Mouse (Mus musculus) spleen, adult 12 weeks (tissue): Measurements from ENCODE around the gene Slc45a1.
"Not testable (repeated sequence)": the region's sequence is repeated elsewhere in the genome, so short reads cannot be mapped to it uniquely, and the experiment has no call there.

ENCODE experiments used
- DNase-seq: peaks from one replicate; pipeline ENCODE4 v3.0.0; 2022; ENCODE audit warnings: low spot score

Gene Slc45a1

DNA sequence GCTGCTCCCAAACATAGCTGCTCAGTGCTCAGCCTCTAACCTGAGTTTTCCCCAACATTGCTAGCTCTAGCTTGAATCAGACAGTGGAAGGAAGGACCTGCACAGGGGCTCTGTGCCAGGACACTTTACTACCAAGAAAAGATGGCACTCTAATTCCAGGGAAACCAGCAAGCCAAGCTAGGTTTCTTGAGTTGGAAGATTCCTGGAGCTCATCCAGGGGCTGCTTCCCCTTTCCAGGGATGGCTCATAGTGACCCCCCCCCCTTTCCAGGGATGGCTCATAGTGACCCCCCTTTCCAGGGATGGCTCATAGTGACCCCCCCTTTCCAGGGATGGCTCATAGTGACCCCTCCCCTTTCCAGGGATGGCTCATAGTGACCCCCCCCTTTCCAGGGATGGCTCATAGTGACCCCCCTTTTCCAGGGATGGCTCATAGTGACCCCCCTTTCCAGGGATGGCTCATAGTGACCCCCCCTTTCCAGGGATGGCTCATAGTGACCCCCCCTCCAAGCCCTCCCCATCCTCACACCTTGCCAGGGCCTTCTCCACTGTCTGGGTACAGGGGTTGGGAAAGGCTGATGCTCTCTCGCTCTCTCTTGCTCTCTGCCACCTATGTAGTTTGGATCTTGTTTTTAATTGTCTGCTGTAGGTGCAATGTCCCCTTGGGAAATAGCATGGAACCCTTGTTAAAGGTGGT is 48.5 kb downstream of the Slc45a1 start:
- DNase-seq, result no peak

DNA sequence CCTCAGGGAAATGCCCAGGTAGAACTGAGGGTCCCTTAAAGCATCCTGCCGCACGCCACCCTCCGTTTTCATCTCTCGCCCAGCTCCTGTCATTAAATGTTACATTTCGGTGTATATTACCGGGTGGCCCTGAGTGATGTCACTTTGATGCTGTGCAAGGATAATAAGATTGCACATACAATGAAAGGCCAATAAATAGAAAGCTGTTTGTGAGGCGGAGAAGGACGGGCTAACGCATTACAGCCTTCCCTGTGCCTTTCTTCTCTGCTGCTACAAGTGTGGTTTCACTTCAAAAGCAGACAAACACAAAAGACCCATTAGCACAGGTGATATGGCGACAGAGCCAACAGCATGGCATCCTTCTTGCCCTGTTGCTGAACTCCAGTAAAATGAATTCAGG is 50.5 kb downstream of the Slc45a1 start:
- no peak for DNase-seq

DNA sequence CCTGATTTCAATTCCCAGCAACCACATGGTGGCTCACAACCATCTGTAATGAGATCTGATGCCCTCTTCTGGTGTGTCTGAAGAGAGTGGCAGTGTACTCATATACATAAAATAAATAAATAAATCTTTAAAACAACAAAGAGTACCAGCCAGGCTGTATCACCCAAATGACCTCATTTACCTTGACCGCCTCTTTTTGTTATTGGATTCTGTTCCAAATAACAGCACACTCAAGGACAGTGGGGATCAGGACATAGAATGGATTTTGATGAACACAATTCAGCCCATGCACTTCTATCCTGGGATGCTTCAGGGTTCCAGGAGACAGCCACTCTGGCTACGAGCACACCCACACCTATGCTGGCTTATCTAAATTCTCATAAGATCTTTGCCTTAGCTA is 51.5 kb downstream of the Slc45a1 start:
- DNase-seq, result not testable (repeated sequence)

DNA sequence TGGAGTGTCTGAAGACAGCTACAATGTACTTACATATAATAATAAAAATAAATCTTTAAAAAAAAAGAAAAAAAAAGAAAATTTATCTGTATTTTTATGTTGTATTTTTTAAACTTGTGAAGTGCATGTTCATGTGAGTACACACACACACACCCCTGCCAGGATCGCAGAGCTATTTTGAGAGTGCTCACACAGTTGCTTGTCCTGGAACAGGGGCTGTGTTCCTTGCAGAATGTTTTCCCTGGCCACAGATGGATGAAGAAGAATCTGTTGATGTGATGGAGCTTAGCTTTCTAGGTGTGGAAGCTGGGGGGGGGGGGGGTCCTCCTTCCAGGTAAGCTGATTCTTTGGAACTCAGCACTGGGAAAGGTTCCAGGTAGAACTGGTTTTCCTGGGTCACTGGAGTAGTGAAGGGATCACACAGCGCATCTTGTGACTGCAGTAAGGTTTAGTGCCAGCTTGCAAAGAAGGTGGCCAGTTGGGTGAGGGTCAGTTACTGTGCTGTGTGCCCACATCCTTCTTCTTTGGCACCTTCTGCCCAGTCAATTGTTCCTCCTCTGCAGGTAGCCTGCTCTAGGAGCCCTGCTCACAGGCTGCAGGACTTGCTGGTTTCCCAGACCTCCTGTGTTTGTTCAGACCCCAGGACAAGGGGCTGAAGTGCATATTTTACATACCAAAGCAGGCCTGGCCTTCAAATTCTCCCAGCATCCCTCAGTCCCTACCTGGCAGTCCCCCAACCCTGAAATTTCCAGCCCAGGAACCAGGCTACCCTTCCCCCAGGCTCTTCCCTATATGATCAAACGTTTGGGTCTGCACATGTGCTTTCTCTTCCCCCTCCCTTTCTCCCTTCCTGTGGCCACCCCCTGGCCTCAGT is 52.6 kb downstream of the Slc45a1 start:
- no peak for DNase-seq

DNA sequence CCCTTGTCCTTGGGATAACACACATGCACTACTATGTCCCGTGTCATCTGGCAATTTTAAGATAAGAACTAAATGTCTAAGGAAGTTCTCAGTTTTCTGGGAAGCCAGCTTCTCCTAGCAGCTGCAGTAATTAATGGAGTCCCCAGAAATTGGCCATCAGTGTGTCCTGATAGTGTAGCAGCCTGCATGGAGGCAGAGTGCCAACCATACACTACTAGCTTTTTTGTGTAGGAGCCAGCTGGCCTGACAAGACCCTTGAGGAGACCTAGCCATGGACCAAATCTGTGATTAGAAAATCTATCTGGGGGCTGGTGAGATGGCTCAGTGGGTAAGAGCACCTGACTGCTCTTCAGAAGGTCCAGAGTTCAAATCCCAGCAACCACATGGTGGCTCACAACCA is 53.3 kb downstream of the Slc45a1 start:
- DNase-seq, result no peak

DNA sequence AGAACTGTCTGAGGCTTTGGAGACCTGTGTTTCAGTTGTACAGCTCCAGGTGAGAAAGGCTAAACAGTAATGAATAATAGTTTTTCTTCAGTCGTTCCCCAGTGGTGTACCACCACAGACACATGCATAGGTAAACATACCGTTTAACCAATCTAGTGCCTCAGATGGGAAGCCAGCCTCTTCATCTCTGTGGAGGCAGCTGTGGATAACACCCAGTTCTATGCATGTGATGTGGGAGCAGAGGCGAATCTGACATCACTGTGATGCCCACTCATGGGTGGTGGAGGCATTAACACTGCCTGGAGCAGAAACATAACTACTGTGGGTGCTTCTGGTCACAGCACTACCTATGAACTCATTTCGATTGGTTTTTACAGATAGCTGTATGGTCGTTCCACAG is 56.0 kb downstream of the Slc45a1 start:
- no peak for DNase-seq

DNA sequence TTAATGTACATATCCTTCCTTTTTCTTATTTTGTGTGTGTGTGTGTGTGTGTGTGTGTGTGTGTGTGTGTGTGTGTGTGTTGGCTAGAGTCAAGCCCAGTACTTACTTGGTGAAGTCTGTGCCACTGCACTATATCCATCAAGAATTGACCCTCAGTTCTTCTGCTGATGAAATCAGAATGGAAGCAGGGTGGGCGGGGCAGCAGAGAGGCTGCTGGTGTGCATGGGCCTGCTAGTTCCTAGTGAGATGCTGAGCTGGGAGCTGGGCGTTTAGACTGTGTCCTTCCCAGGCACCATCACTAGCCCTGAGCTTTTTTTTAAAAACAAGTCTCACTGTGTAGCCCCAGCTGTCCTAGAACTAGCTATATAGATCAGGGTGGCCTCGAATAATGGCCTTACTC is 56.9 kb downstream of the Slc45a1 start:
- no peak for DNase-seq

DNA sequence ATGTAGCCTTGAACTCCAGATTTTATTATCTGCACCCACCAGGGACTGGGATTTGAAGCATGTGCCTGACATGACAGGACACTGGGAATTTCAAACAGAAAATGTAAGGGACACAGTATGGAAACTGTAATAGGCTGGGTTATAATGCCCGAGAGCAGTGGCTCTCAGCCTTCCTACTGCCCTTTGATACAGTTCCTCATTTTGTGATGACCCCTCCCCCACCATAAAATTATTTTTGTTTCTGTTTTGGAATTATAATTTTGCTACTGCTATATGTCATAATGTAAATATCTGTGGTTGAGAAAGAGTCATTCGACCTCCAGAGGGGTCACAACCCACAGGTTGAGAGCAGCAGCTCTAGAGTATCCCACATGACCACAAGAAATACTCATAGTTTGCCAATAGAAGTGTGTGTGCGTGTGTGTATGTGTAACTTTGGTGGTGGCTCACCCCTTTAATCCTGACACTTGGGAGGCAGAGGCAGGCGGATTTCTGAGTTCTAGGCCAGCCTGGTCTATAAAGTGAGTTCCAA is 57.6 kb downstream of the Slc45a1 start:
- DNase-seq, result no peak

DNA sequence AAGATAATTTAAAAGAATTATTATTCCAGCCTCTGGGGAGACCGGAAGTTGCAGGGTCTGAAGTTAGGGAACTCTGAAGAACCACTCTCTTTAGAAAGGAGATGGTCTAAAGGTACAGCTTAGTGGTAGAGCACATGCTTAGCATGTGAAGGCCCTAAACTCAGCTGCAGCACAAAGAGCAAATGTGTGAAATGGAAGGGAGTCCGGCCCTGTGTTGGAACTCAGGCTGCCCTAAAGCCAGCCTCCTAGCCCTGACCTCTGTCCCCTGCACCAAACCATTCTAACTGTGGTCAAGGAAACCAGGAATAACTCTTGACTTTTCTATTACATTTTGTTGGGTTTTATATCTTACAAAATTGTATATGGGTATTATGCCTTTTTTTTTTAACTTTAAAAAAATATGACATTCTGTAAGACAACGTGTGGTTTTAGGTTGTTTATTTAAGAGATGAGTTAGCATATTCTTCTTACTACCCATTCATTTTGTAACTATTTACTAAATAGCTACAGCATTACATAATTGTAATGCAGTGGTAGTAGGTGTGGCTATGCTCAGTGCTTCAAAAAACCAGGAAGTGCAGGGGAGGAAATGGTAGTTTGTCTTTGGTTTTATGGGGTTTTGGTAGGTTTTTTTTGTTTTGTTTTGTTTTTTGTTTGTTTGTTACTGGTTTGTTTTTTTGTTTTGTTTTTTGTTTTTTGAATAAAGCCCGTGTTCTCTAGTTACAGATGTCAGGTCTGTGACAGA is 58.3 kb downstream of the Slc45a1 start:
- no peak for DNase-seq

DNA sequence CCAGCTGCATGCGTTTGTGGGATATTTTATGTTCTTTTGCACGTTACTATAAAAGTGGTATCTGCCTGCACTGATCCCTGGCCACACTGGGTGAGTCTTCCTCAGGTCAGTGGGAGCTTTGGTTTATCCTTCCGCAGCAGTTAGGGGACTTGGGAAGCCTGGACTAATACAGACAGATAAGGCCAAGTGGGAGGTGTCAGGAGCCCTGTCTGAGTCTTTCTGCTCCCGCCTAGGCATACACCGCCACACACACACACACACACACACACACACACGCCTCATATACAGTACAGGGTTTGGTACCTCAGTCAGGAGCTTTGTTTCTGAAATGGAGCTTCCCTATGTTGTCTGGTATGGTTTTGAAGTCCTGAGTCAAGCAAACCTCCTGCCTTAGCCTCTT is 59.9 kb downstream of the Slc45a1 start:
- no peak for DNase-seq

DNA sequence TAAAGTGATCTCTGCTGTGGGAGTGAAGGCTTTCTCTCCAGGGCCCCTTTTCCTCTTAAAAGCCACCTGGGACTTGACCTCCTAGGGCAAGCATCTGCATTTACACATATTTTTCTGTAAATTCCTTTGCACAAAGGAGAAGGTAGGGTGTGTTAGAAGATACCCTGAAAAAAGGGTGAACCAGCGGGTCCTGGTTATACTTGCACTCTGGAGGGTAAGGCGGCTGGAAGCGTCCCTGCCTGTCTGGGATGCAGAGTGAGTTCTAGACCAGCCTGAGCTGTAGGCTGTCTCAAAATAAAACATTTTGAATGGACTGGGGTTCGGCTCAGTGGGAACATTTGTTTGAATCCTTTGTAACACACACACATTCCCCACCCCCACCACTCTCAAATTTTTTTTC is 60.4 kb downstream of the Slc45a1 start:
- no peak for DNase-seq

DNA sequence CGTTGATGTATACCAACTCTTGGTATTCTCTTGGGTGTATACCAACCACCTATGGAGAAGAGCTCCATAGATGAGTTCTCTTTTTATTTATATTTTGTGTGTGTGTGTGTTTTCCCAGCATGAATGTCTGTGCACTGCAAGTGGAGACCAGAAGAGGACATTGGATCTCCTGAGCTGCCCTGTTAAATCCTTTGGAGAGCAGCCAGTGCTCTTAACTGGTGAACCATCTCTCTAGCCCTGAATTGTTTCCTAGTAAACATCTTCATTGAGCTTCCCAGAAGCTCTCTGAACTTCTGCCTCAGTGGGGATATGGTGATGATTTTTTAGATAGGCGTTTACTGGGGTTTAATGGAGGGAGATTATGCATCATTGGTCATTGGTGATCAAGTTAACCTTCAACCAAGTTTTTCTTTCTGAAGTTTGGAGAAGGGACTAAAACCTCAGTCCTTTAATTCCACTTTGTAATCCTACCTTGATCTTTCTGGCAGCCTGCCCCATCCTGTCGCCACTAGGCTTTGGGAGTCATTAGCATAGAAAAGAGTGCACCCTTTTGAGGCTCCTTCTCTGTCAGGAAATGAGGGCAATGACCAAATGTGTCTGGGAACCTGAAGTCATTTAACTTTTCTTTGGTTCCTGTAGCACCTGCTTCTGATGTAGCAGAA is 61.2 kb downstream of the Slc45a1 start:
- DNase-seq, result no peak

DNA sequence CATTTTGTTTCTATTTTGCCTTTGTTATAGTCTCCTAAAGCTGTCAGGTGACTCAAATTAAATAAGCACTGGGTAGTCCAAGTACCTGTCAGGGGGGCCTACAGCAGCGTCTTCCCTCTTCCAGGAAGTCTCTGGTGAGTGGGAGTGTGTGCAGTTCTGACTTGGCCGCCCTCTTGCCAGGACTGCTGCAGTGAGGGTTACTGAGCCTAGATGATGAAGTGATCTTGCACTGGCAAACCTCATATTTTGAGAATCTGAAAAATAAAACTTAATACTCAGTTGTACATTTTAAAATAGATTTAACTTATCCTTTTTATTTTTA is 63.7 kb downstream of the Slc45a1 start:
- no peak for DNase-seq

DNA sequence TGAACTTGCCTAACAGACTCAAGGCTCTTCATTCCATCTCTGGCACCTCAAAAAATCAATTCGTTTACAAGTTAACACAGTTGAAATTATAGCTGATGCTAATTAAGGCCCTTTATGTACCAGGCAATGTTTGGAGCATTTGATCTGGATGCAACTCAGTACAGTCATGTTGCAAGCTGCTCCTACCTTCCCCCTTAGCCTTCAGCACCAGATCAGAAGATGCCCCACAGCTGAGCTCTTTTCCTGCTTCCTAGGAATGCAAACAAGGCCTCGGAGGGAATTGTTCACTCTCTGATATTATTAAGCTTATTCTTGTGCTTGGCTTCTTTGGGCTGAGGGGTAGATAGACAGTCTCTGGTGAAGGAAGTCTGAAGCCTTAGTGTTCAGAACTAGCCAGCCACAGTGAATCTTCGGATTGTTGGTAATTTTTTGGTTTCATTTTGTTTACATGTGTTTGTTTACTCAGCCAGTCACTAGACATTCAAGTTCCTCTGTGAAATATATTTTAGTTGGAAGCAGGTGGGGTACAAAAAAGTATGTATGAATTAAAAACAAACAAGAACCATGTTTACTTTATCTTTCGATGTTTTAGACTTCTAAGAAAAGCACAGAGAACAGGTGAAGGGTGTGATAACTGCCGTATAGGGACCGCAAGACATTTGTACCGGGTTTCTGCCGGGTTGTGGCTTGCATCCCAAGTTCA is 64.2 kb downstream of the Slc45a1 start:
- no peak for DNase-seq

DNA sequence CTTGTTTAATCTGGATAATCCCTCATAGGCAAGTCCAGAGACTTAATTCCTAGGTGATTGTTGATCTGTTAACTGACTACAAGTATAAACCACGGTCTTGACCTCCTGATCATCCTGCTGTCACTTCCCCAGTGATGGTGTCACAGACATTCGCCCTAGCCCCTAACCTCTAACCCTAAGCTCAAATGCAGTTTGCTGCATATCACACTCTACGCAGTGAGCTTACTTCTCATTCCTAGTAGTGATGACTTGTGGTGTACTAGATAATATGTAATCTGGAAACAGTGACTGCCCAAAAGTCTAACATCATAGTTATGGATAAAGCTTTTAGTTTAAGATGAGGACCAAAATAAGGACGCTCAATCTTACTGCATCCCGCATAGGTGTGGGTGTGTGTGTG is 65.7 kb downstream of the Slc45a1 start:
- no peak for DNase-seq

DNA sequence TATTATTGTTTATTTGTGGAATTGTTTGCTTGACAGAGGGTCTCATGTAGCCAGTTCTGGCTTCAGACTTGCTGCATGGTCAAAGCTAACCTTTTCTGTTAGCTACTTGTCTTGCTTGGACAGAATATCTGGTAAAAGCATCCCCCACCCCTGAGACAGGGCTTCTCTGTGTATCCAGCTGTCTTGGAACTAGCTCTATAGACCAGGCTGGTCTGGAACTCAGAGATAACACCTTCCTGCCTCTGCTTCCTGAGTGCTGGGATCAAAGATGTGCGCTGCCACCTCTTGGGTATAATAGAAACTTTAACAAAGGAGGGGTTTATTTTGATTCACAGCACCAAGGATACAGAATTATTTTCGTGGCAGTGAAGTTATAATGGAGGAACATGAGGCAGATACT is 66.2 kb downstream of the Slc45a1 start:
- no peak for DNase-seq

DNA sequence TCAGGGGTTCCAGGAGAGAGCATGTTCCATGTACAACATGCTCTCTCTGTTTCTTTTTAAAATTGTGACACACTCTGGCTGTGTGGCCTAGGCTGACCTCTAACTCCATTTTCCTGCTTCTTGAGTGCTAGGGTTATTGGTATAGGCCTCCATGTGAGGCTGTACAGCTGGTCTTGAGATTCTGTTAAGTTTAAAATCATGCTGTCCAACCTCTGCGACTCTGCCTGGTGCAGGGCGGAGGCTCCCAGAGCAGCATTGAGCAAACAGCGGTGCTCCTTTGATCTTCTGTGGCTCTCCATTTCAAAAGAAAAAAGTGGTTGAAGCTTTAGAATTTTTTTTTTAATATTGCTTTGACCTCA is 68.2 kb downstream of the Slc45a1 start:
- DNase-seq, result no peak

DNA sequence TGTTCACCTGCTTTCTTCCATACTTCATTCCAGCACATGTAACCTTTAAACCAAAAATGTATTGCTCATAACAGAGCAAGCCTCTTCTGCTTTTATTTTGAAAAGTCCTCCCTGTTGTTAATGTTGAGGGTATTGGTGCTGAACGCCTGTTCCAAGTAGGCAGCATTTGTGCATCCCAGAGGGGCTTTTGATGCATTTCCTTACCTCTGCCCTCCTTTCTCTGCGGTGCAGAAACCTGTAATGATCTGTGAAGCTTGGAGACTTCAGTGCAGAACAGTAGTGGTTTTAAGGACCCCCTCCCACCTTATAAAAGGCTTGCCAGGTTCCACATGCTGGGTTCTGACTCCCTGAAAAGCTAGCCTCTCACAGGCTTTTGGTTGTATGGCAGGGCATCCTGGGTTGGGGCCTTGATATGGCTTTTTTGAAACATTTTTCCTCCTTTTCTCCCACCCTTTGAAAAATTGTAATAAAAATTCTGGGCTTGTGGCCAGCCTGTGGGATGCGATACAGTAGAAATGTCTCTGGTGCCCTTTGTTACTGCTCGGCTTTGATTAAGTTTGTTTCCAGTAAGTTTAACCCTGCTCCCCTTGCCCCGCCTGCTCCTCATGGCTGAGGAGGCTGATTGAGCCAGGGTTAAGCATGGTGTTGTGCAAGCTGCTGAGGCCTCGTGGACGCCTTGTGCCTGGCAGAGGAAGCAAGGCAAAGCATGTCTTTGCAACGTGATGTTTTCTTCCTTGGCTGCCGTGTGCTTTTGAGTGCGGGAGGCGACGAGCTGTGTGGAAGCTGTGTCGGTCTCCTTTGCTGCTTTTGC is 68.8 kb downstream of the Slc45a1 start:
- DNase-seq, result no peak

DNA sequence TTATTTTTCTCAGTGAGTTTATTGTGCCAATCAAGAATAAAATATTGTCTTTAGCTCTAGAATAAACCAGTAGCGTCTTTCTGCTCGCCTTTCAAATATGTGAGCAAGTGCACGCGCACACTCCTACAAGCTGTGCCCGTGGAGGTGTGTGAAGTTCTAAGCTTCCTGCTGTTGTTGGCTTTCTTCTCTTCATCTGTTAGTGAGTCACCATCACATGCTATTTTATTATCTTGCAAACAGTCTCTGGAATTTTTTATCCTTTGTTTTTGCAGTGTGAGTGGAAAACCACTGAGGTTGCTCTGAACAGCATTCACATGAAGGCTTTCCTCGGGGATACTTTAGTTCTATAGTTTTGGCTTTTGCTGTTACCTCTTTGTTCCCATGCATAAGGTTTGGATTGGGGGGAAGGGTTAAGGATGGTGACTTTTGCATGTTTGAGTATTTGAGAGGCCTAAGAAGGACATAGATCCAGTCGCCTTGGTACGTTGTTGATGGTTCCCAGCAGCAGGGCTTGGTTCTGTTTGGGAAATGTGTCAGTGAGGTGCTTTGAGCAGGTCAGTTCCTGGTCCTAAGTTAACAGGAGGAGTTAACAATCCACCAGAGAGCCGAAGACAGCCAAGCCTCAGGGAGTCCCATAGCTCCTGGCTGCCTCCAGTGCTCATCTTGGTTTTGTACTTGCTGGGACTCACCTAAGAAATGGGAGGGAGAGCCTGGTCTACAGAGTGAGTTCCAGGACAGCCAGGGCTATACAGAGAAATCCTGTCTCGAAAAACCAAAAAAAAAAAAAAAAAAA is 69.8 kb downstream of the Slc45a1 start:
- no peak for DNase-seq
